Mouse (Mus musculus): Measurements from ENCODE around the gene Cdkl2.

DNA sequence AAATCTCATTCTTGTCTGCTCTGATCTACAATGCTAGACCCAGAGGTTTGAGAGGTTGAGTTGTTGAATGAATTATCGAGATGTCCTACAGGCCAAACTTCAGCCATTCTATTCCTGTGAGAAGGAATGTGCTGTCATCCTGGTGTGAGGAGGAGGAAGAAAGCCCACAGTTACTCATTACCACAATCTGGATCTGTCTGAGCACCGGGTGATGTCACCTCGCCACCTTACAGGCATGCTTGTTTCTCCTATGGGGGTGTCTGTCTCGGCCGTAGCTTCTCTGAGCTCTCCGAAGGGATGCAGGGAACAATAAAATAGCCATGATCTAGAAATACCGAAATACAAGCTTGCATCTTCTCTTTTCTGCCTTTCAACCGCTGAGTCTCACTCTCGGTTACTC, 67.9 kb downstream of the Cdkl2 start:
- TF ChIP-seq ZC3H11A (IDR thresholded peaks at IDR 0.05; ENCODE audit: borderline replicate concordance, low read depth, low read length), result no peak
- TF ChIP-seq HCFC1 (IDR thresholded peaks at IDR 0.05; ENCODE audit: borderline replicate concordance, insufficient read depth, low read length), result no peak
- TF ChIP-seq ZNF384 (IDR thresholded peaks at IDR 0.05; ENCODE audit: low read depth, low read length), result no peak
- no peak for TF ChIP-seq CHD2 (IDR thresholded peaks at IDR 0.05; ENCODE audit: low read depth, low read length)
